Mouse (Mus musculus): ENCODE measurements around the gene Arhgef3. TPM values are rescaled to one million over a fixed set of nuclear protein-coding genes. Genes with fewer than 3 reads are reported as not detected.
"Not testable (repeated sequence)": the region's sequence is repeated elsewhere in the genome, so short reads cannot be mapped to it uniquely, and the experiment has no call there.

Gene Arhgef3
- total RNA-seq, 1 experiment from 2014 or later, result 23.1 TPM

DNA sequence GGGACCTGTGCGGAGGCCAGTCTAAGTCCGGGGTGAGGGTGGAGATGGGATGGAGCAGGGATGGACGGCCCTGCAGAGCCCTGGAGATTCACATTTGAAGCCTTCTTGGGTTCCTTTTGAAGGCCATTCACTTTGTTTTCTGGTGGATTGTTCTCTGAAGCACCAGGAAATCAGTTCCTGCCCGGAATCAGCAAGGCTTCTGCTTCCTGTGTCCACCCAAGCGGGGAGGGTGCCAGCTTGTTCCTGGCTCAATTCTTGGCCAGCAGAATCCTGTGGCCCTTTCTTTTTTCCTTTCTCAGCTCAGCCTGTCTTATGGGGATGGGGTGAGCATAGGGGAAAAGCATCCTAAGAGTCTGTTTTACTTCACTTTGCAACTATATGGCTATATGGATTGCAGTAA is 131.7 kb downstream of the Arhgef3 start:
- ATAC-seq (replicated peaks; ENCODE audit: low read depth, poor library complexity, severe bottlenecking), result no peak

GRCm38 (mm10) chr14:27246948-27247347 is 132.2 kb downstream of the Arhgef3 start:
- ATAC-seq (replicated peaks; ENCODE audit: low read depth, poor library complexity, severe bottlenecking), result not testable (repeated sequence)

DNA sequence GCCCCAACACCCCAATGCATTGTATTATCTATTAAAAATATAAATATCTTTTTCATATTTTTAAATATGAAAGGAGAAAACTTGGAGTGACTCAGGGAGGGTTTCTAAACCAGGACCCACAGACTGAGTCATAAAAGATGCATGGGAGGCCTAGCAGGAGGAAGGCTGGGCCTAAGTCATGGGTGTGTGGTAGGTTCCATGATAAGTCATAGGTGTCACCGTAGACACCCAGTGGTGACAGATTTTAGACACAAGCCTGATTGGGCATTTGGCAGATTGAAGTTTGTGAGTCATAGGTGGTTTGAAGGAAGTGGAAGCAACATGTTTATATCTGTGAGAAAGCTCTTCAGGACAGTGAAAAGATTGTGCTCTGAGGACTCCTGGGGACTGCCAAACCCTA is 134.4 kb downstream of the Arhgef3 start:
- no peak for ATAC-seq (replicated peaks; ENCODE audit: low read depth, poor library complexity, severe bottlenecking)

DNA sequence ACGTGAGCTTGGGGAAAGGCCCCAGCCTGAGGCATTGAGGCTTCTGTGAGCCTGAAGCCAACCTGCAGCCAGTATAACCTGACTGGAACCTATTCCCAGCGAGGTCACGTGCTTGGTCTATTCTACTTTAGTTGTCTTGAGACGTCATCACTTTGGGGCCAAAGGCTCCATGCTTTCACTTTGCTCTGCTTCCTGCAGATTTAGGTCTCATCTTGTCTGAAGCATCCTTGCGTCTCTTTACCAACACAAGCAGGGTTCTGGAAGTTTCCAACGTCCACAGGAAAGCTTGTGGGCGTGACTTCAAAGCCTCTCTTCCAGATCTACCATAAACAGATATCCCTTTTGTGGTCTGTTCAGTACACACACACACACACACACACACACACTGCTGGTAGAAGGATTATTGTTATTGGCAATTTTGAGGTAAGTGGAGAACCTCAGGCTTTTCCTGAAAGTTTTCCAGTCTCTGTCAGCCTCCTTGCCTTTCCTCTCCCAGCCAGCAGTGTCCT is 135.6 kb downstream of the Arhgef3 start:
- ATAC-seq (replicated peaks; ENCODE audit: low read depth, poor library complexity, severe bottlenecking), result no peak

DNA sequence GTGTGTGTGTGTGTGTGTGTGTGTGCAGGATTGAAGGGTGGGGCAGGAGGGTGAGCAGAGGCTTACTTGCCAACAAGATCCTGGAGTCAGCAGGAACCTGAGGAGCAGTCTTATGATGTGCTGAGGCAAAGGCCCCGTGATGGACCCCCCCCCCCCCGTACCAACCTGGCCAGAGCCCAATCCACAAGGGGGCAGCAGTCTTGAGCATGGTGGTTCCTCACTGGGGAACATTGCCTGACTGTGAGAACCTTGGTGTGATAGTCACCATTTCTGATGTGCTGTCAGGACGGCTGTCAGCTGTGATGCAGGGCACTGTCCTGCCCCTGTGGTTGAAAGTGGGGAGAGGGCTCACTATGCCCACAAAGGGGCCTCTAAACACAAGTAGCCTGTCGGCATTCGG is 138.7 kb downstream of the Arhgef3 start:
- no peak for ATAC-seq (replicated peaks; ENCODE audit: low read depth, poor library complexity, severe bottlenecking)

DNA sequence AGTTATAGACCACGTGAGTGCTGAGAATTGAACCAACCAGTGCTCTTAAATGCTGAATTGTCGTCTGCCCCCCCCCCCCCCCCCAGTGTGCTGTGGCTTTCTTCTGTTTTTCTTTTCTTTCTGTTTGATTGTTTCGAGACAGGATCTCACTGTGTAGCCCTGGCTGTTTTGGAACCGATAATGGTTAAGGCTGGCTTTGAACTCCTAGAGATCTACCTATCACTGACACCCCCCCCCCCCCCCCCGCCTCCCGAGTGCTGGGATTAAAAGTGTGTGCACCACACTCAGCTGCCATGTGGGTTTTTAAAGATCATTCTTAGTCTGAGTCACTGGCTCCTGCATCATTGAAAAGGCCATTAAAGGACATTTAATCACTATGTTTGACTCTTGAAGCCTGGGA is 147.7 kb downstream of the Arhgef3 start:
- ATAC-seq (replicated peaks; ENCODE audit: low read depth, poor library complexity, severe bottlenecking), result no peak

DNA sequence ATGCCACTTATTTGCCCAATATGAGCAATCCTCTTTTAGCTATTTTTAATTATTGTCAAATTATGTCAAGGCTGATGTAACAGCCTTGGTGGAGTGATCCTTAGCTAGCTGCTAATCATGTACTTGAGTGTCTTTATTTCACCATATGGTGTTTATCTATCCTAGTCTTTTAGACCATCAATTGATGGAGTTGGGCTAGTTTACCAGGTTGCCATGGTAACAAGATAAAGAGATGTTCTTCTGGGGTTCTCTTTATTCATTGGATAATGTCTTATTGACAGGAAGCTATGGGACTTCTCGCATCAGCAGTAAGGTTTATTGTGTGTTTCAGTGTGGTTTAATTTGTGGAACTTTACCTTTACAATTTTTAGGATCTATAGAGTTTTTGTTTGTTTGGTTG is 151.9 kb downstream of the Arhgef3 start:
- no peak for ATAC-seq (replicated peaks; ENCODE audit: low read depth, poor library complexity, severe bottlenecking)

GRCm38 (mm10) chr14:27268137-27268536 is 153.4 kb downstream of the Arhgef3 start:
- ATAC-seq (replicated peaks; ENCODE audit: low read depth, poor library complexity, severe bottlenecking), result peak; percentile 39; the same call in 1 of the 2 replicates

DNA sequence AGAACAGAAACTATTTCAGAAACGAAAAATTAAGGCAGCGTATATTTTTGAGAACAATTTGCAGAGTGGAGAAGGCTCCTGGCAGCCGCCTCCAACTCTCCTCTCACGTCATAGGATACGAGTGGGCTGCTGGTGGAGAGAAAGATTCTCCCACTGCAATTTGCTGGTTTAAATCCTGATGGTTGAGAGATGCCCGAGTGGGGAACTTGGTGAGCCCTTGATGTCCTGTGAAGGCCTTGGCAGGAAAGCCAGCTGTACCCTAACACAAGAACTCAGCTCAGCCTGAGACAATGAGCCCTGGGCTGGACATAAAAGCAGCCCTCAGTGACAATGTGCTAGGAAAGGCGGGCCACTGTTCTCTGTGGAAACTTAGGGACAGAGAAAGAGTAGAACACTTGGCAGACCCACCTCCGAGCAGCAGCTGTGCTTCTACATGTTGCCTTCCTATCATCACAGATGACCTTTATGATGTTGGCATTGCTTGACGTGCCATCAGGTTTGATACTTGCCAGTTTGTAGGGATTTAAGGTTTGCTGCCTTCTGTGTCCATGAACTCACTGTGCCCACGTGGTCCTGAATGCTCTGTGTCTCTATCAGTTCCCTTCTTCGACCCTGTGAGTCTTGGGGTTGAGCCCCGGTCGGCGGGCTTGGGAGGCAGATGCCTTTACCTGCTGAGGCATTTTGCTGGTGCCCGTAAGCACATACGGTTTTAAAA is 154.4 kb downstream of the Arhgef3 start:
- ATAC-seq (replicated peaks; ENCODE audit: low read depth, poor library complexity, severe bottlenecking), result no peak

- no peak for ATAC-seq (replicated peaks; ENCODE audit: low read depth, poor library complexity, severe bottlenecking)
These were observed 155.1 kb downstream of the Arhgef3 start for GRCm38 (mm10) chr14:27269836-27270235.

DNA sequence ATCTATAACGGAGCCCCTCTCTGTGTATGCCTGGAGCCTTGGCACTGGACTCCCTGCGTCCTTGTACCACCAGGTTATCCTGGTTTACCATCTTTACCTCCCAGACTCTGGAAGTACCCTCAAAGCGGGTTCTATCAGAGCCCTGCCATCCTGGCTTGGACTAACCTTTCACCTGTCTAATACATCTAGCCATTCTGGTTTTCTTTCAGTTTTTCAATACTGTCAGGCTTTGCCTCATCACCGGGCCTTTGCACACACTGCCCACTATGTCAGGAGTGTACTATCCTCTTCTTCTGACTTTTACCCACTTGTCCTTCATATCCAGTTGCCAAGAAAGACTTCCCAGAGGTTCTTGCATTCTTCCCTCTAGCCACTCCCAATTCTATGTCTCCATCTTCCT is 155.8 kb downstream of the Arhgef3 start:
- no peak for ATAC-seq (replicated peaks; ENCODE audit: low read depth, poor library complexity, severe bottlenecking)

- ATAC-seq (replicated peaks; ENCODE audit: low read depth, poor library complexity, severe bottlenecking), result no peak
These were observed 156.8 kb downstream of the Arhgef3 start for GRCm38 (mm10) chr14:27271371-27272071.

- no peak for ATAC-seq (replicated peaks; ENCODE audit: low read depth, poor library complexity, severe bottlenecking)
These were observed 157.6 kb downstream of the Arhgef3 start for GRCm38 (mm10) chr14:27272072-27272834.

DNA sequence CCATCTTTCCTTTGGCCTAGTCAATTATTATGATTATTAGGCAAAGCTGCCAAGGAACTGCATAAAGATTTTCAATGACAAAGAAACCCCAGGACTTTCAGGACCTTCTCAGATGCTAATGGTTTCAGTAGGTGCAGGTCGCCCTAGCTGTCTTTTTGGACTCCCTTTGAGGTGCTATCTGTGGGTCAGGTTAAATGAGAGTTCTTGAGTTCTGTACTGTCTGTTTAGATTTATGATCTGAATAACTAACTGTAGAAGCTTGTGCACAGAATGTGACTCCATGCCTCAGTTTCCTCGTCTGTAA is 158.1 kb downstream of the Arhgef3 start:
- no peak for ATAC-seq (replicated peaks; ENCODE audit: low read depth, poor library complexity, severe bottlenecking)

DNA sequence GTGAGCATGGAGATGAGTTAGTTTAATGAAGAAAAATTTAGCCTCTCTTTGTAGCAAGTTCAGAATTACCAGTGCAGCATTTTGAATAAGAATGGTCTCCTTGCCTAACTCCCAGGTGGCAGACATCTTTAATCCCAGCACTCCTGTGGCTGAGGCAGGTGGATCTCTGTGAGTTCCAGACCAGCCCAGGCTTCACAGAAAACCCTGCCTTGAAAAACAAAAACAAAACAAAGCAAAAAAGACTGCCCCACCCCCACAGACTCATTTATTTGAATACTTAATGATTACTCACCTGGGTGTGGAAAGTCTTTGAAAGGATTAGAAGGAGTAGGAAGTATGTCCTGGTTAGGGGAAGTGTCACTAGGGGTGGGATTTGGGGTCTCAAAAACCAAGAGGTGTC is 158.5 kb downstream of the Arhgef3 start:
- no peak for ATAC-seq (replicated peaks; ENCODE audit: low read depth, poor library complexity, severe bottlenecking)

DNA sequence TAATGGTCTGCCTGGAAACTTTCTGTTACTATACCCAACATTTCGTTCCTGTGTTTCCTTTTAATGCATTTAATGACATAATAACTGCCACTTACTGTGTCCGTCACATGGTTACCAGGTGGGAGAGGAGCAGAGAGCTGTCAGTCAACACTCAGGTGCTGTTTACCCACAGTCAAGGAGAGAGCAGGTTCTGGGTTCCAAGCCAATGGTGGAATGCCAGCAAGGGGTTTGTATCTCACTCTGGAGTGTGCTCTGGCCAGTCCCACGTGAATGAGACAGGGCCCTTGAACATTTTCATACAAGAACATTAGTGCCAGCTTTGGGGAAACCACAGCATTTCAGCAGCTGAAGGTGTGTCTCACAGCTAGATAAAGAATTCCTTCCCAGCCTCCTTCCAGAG is 162.6 kb downstream of the Arhgef3 start:
- no peak for ATAC-seq (replicated peaks; ENCODE audit: low read depth, poor library complexity, severe bottlenecking)

DNA sequence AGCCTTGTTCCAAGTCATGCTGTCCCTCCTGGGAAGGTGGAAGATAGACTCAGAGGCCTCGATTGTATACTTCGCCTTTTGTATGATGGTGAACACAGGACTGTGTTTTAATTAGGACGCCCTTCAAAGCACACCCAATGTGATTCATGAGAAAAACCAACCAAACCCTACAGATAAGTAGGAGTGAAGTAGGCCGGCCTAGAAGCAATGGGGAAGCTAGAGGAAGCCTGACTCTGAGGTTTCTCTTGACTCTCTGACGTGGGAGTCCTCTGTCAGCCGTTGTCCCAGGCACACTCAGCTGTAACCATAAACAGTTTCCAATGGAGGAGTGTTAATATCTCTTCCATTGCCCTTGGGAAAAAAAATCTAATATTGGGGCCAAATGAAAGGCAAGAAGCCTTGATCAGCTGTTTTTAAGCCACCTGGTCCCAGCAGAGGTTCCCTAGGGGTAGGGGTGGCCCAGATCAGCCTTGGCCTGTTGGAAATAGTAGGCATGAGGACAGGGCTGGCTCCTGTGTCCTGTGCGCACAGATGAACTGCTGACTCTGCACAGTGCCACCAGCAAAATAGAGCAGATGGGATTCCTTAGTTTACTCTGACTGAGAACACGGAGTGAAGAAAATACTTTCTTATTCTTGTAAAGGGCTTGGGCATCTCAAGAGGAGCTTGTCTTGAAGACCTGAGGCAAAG is 165.6 kb downstream of the Arhgef3 start:
- 0 out of 2 replicates have a peak, but pooled peaks have one; percentile 62 for ATAC-seq (replicated peaks; ENCODE audit: low read depth, poor library complexity, severe bottlenecking)

GRCm38 (mm10) chr14:27283956-27284355 is 169.3 kb downstream of the Arhgef3 start:
- ATAC-seq (replicated peaks; ENCODE audit: low read depth, poor library complexity, severe bottlenecking), result no peak

DNA sequence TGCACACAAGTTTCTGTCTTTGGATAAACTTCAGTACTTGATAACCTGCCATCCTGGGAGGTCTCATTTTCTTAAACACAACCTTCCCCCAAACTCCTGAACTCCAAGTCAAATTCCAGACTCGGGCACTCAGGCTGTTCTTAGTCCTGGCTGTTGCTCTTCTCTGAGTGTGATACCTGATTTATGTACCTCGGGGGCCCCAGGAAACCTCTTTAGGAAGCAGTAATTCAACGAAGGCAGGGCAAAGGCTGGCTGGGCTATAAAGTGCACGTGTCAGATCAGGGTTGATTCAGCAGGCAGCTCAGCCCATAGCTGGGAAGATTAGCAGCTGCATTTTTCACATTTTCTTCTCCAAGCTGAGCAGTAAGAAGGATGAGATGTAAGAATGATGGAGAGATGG is 171.5 kb downstream of the Arhgef3 start:
- ATAC-seq (replicated peaks; ENCODE audit: low read depth, poor library complexity, severe bottlenecking), result no peak

GRCm38 (mm10) chr14:27289053-27289452 is 174.4 kb downstream of the Arhgef3 start:
- no peak for ATAC-seq (replicated peaks; ENCODE audit: low read depth, poor library complexity, severe bottlenecking)

All from common myeloid progenitor, adult 5-6 weeks (primary cell).